In the genomic region with DNA sequence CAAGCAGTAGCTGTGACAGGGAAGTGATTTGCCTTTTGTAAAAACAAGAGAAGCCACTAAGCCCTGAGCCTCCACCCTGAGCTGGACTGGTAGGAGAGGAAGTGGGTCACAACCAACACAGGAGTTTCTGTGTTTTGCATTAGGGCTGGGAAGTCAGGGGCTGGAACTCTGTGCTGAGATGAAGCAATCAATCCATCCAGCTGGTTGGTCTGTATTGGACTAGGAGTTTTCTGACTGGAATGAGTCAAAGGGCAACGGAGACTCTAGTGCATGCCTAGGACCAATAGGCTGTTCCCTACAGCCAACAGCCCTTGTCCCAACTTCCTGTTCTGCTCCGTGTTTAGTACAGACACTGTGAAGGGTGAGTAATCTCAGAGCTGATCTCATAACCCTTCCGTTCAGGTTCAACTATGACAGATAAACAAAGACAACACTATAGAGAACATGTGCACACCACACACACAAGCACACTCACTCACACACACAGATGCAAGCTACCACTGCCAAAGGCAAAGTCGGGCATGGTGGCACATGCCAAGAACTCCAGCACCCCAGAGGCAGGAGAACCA, we compare ENCODE assay signal across 9 mouse cellular contexts. TPM values are rescaled to one million over a fixed set of nuclear protein-coding genes. Genes with fewer than 3 reads are reported as not detected.
DNase-seq lines count a peak whose midpoint lies in the region; ATAC-seq and TF ChIP-seq lines count a peak whose summit lies in the region.
"Had no signal": no experiment of that assay in that cellular context is flagged by ENCODE, and none has a peak within 500 bp of the region (broad histone marks: within the 10 kb centered on the region; RNA-seq: fewer than 3 reads in every experiment).

No protein-coding gene starts in this region.

- no peak for ATAC-seq in forebrain, embryonic 14.5 days
- ATAC-seq in liver, embryonic 11.5 days (replicated peaks; ENCODE audit: low FRiP score): 0 out of 2 replicates have a peak, but pooled peaks have one; percentile 13

- H3K27me3 ChIP-seq in liver, adult 2 months (ENCODE audit: control insufficient read depth, insufficient read depth, low read length): no peaks in the 10 kb centered on the region
- no peaks in the 10 kb centered on the region for H3K27me3 ChIP-seq in forebrain, embryonic 14.5 days (replicated peaks; ENCODE audit: control insufficient read depth, insufficient read depth, low read length)
- peaks cover 10% of the 10 kb centered on the region for H3K27me3 ChIP-seq in liver, embryonic 11.5 days (replicated peaks; ENCODE audit: control insufficient read depth, insufficient read depth, low read length)

- peaks cover 20% of the 10 kb centered on the region for H3K4me1 ChIP-seq in liver, adult 2 months (ENCODE audit: control insufficient read depth, insufficient read depth, low read length)
- peaks cover 65% of the 10 kb centered on the region for H3K4me1 ChIP-seq in forebrain, embryonic 14.5 days (ENCODE audit: control insufficient read depth, insufficient read depth, low read length)
- peaks cover 64% of the 10 kb centered on the region for H3K4me1 ChIP-seq in liver, embryonic 11.5 days (replicated peaks; ENCODE audit: control insufficient read depth, insufficient read depth, low read length)

- no peak overlapping the region for H3K4me2 ChIP-seq in forebrain, embryonic 14.5 days (ENCODE audit: low read length)
- peak overlapping the region; percentile 26; the same call in 1 of the 2 replicates for H3K4me2 ChIP-seq in liver, embryonic 11.5 days

- peak overlapping the region; percentile 82 for H3K27ac ChIP-seq in liver, adult 2 months (replicated peaks; ENCODE audit: insufficient read depth, low read depth, low read length)
- peak overlapping the region; percentile 97 for H3K27ac ChIP-seq in forebrain, embryonic 14.5 days (ENCODE audit: low read depth, low read length)
- peak overlapping the region; percentile 50 for H3K27ac ChIP-seq in liver, embryonic 11.5 days (ENCODE audit: low read depth, low read length)

- H3K4me3 ChIP-seq in liver, adult 2 months (ENCODE audit: insufficient read depth, low read depth, low read length): no peak overlapping the region; the same call in 1 of the 2 replicates
- H3K4me3 ChIP-seq in forebrain, embryonic 14.5 days (ENCODE audit: low read depth, low read length): no peak overlapping the region
- H3K4me3 ChIP-seq in liver, embryonic 11.5 days (ENCODE audit: low read depth, low read length): no peak overlapping the region

- peak; percentile 94 for DNase-seq in liver, adult 2 months (ENCODE audit: extremely low read depth, low read depth, low spot score)
- no peak for DNase-seq in liver
- DNase-seq in forebrain, embryonic 14.5 days (ENCODE audit: low spot score): no peak
- no peak for DNase-seq in liver, embryonic 11.5 days (ENCODE audit: low spot score)
- DNase-seq in naive thymus-derived CD4-positive, alpha-beta T cell, adult 2 months (ENCODE audit: low read depth): peak; percentile 73
- no peak for DNase-seq in ovary, postnatal 36 days (ENCODE audit: low spot score)
- DNase-seq in gastrocnemius, adult 18-20 months (ENCODE audit: low spot score): no peak
- no peak for DNase-seq in layer of hippocampus, adult 11-12 months (ENCODE audit: low spot score)

- H3K9me3 ChIP-seq in forebrain, embryonic 14.5 days (replicated peaks; ENCODE audit: control insufficient read depth, low read length): no peaks in the 10 kb centered on the region
- H3K9me3 ChIP-seq in liver, embryonic 11.5 days (ENCODE audit: control insufficient read depth, low read length): no peaks in the 10 kb centered on the region

- peak overlapping the region; percentile 43 for H3K9ac ChIP-seq in liver, adult 2 months (ENCODE audit: low read depth, low read length)
- no peak overlapping the region for H3K9ac ChIP-seq in forebrain, embryonic 14.5 days (ENCODE audit: low read length)
- H3K9ac ChIP-seq in liver, embryonic 11.5 days (ENCODE audit: low read depth, low read length): no peak overlapping the region

- no peak for TF ChIP-seq CTCF in liver, adult 2 months (IDR thresholded peaks at IDR 0.05; ENCODE audit: low read depth, low read length)

- no peaks in the 10 kb centered on the region for H3K36me3 ChIP-seq in liver, adult 2 months (ENCODE audit: control insufficient read depth, insufficient read depth, low read length)
- H3K36me3 ChIP-seq in forebrain, embryonic 14.5 days (ENCODE audit: control insufficient read depth, insufficient read depth, low read length): no peaks in the 10 kb centered on the region
- H3K36me3 ChIP-seq in liver, embryonic 11.5 days (ENCODE audit: control insufficient read depth, insufficient read depth, low read length): no peaks in the 10 kb centered on the region

- no peaks in the 10 kb centered on the region for H3K79me2 ChIP-seq in liver, adult 2 months (ENCODE audit: control insufficient read depth, insufficient read depth, low read length)

- 8% methylated on average over 4 of the region's 4 CpGs for WGBS in liver, adult 2 months
- WGBS in forebrain, embryonic 14.5 days: 70% methylated on average over 4 of the region's 4 CpGs
- 40% methylated on average over 4 of the region's 4 CpGs for WGBS in liver, embryonic 11.5 days

- no peak for TF ChIP-seq POLR2A in liver, adult 2 months (IDR thresholded peaks at IDR 0.05; ENCODE audit: extremely low read depth, insufficient read depth, low read length)

RNA-seq across cellular contexts. Expression of a gene that starts 13.6 kb away (rescaled TPM):
- total RNA-seq in liver, adult 2 months (2014; rRNA removed): 7.0 and 10.1 TPM in 2 replicates
- 5.6 and 6.9 TPM in 2 replicates for polyA plus RNA-seq in liver, adult 2 months (2012; rRNA removed)
- 67.3 and 82.6 TPM in 2 replicates for polyA plus RNA-seq in forebrain, embryonic 14.5 days (2014; fragmentation: Nextera tagmentation; extraction: Ambion mirVana)
- polyA plus RNA-seq in liver, embryonic 11.5 days (2014; fragmentation: Nextera tagmentation; extraction: Ambion mirVana): 38.6 and 39.9 TPM in 2 replicates
- total RNA-seq in gastrocnemius, adult 18-20 months (2021): 10 to 100 TPM; 41.2 to 63.7 TPM

RNA-seq across cellular contexts. Expression of a gene that starts 28.3 kb away (rescaled TPM):
- total RNA-seq in liver, adult 2 months (2014; rRNA removed): 0.46 and 0.54 TPM in 2 replicates
- polyA plus RNA-seq in liver, adult 2 months (2012; rRNA removed): 0.99 and 1.6 TPM in 2 replicates
- polyA plus RNA-seq in forebrain, embryonic 14.5 days (2014; fragmentation: Nextera tagmentation; extraction: Ambion mirVana): 3.3 and 7.7 TPM in 2 replicates
- 2.7 and 3.9 TPM in 2 replicates for polyA plus RNA-seq in liver, embryonic 11.5 days (2014; fragmentation: Nextera tagmentation; extraction: Ambion mirVana)
- total RNA-seq in gastrocnemius, adult 18-20 months (2021): 100 to 1,000 TPM in 1 of 2 experiments, 10 to 100 TPM in 1; 41.0 to 107 TPM

RNA-seq across cellular contexts. Expression of a gene that starts 45.7 kb away (rescaled TPM):
- total RNA-seq in liver, adult 2 months (2014; rRNA removed): not detected in 2 replicates
- polyA plus RNA-seq in liver, adult 2 months (2012; rRNA removed): not detected in 2 replicates
- polyA plus RNA-seq in forebrain, embryonic 14.5 days (2014; fragmentation: Nextera tagmentation; extraction: Ambion mirVana): 0.13 TPM in 1 of 2 replicates, not detected in the other
- polyA plus RNA-seq in liver, embryonic 11.5 days (2014; fragmentation: Nextera tagmentation; extraction: Ambion mirVana): not detected in 2 replicates
- not detected for total RNA-seq in gastrocnemius, adult 18-20 months (2021)
- total RNA-seq: adrenal gland, postnatal 36 days had no signal

Comparison
In these comparisons a context has a peak if more than half of its experiments do, and no peak if none do; other contexts are left out.
1. DNase-seq: peak in liver, adult 2 months (single experiment) and naive thymus-derived CD4-positive, alpha-beta T cell, adult 2 months (single experiment); none in liver (single experiment), forebrain, embryonic 14.5 days (single experiment), liver, embryonic 11.5 days (single experiment), ovary, postnatal 36 days (single experiment), gastrocnemius, adult 18-20 months (single experiment) and layer of hippocampus, adult 11-12 months (single experiment).
2. Peak in every context shown above with its lines, with median percentiles within 50 percentile points of each other: H3K27ac ChIP-seq.